Mouse (Mus musculus) heart, adult 2 months (tissue): ENCODE measurements at regions not wholly inside any gene's neighbourhood (a gene's known extent, or its start where the extent isn't known, plus 50 kb on each side); places are given as distances from the start of the nearest gene placed in this dataset.

Experiments used
- DNase-seq, 2 experiments: peaks; one replicate each; pipeline ENCODE4 v3.0.0; 2021
- H3K27ac ChIP-seq: fragments of 200-600 bp; 2 replicates; pipeline ENCODE4 v1.8.1; 2022
- H3K27me3 ChIP-seq: fragments of 200-500 bp; 2 replicates; pipeline ENCODE4 v1.6.1; 2012; ENCODE audit warnings: mild to moderate bottlenecking, low read length, inconsistent platforms, mixed read lengths; ENCODE audit not compliant: control insufficient read depth, insufficient read depth
- H3K36me3 ChIP-seq: fragments of 200-500 bp; 2 replicates; pipeline ENCODE4 v1.6.1; 2012; ENCODE audit warnings: low read length, inconsistent platforms; ENCODE audit not compliant: control insufficient read depth, insufficient read depth
- H3K4me1 ChIP-seq: fragments of 200-500 bp; 2 replicates; pipeline ENCODE4 v1.6.1; 2011; ENCODE audit warnings: low read length; ENCODE audit not compliant: control insufficient read depth, insufficient read depth
- H3K4me3 ChIP-seq: fragments of 200-600 bp; 2 replicates; pipeline ENCODE4 v1.8.1; 2022
- H3K79me2 ChIP-seq: fragments of 200-500 bp; replicated peaks from 2 replicates; pipeline ENCODE4 v1.6.1; 2012; ENCODE audit warnings: mild to moderate bottlenecking, inconsistent platforms, low read length, moderate library complexity, mixed read lengths; ENCODE audit not compliant: control insufficient read depth, insufficient read depth
- H3K9ac ChIP-seq: fragments of 200-500 bp; 2 replicates; pipeline ENCODE4 v1.6.1; 2012; ENCODE audit warnings: low read depth, mild to moderate bottlenecking, control low read depth, inconsistent platforms, low read length, mixed read lengths
- CTCF ChIP-seq: fragments of 200-600 bp; IDR thresholded peaks from 2 replicates; pipeline ENCODE4 v1.8.1; 2022; ENCODE audit warnings: antibody characterized with exemption, mild to moderate bottlenecking, moderate library complexity
- EP300 ChIP-seq: fragments of 200-500 bp; IDR thresholded peaks from 2 replicates; pipeline ENCODE4 v1.6.1; 2011; ENCODE audit warnings: low read depth, low read length, control low read depth; ENCODE audit not compliant: insufficient read depth
- POLR2A ChIP-seq: fragments of 200-500 bp; IDR thresholded peaks from 2 replicates; pipeline ENCODE4 v1.6.1; 2011; ENCODE audit warnings: mild to moderate bottlenecking, low read depth, low read length, control low read depth; ENCODE audit not compliant: insufficient read depth
- WGBS: fragments of 180-500 bp; shearing (Covaris S2); methylation state at CpG from one replicate; pipeline ENCODE4 v1.1.7; 2018; 5-methylcytosine and 5-hydroxymethylcytosine counted together
- intact Hi-C: fragments of 180-260 bp; cut with DNase I; formaldehyde crosslinking; loops from one replicate; pipeline ENCODE4 v1.15.1; 2025

- H3K4me3 ChIP-seq = no peak overlapping the region
- intact Hi-C loops = no loop called here
- WGBS = 16% methylated on average over 1 of the region's 1 CpGs
- H3K27me3 ChIP-seq = no peaks in the 10 kb centered on the region
- H3K36me3 ChIP-seq = no peaks in the 10 kb centered on the region
- no peak for DNase-seq
- TF ChIP-seq POLR2A (no peak), CTCF (no peak)
- no peak overlapping the region for H3K9ac ChIP-seq
- H3K79me2 ChIP-seq = no peaks in the 10 kb centered on the region
- H3K27ac ChIP-seq = no peak overlapping the region
- no peaks in the 10 kb centered on the region for H3K4me1 ChIP-seq
Observed at GRCm38 (mm10) chr17:81866683-81867082, 128.5 kb upstream of the Slc8a1 start.

GRCm38 (mm10) chr17:81849298-81849967 lies 111.3 kb upstream of the Slc8a1 start:
- Histone ChIP-seq H3K9ac (no peak overlapping the region), H3K79me2 (no peaks in the 10 kb centered on the region), H3K36me3 (no peaks in the 10 kb centered on the region), H3K4me1 (no peaks in the 10 kb centered on the region), H3K27ac (no peak overlapping the region), H3K4me3 (no peak overlapping the region), H3K27me3 (no peaks in the 10 kb centered on the region)
- TF ChIP-seq POLR2A (no peak), EP300 (no peak), CTCF (no peak)
- 52% methylated on average over 6 of the region's 6 CpGs for WGBS
- intact Hi-C loops = no loop called here
- no peak for DNase-seq

GRCm38 (mm10) chr17:81843793-81844192 lies 105.6 kb upstream of the Slc8a1 start:
- H3K4me3 ChIP-seq = no peak overlapping the region
- H3K4me1 ChIP-seq = peaks cover 2% of the 10 kb centered on the region
- no peaks in the 10 kb centered on the region for H3K79me2 ChIP-seq
- H3K36me3 ChIP-seq = no peaks in the 10 kb centered on the region
- intact Hi-C loops = no loop called here
- no peak for DNase-seq
- WGBS = 16% methylated on average over 3 of the region's 3 CpGs
- peak overlapping the region; percentile 78 for H3K27ac ChIP-seq
- TF ChIP-seq EP300 (no peak), POLR2A (no peak), CTCF (no peak)
- H3K9ac ChIP-seq = no peak overlapping the region
- no peaks in the 10 kb centered on the region for H3K27me3 ChIP-seq

- Histone ChIP-seq H3K79me2 (no peaks in the 10 kb centered on the region), H3K4me1 (no peaks in the 10 kb centered on the region; the same call in 1 of the 2 replicates), H3K36me3 (no peaks in the 10 kb centered on the region), H3K9ac (no peak overlapping the region), H3K4me3 (no peak overlapping the region), H3K27me3 (no peaks in the 10 kb centered on the region), H3K27ac (no peak overlapping the region)
- no peak for TF ChIP-seq CTCF
- DNase-seq = no peak
- intact Hi-C loops = no loop called here
- 60% methylated on average over 6 of the region's 6 CpGs for WGBS
Observed at GRCm38 (mm10) chr17:81797827-81798376, 59.7 kb upstream of the Slc8a1 start.

GRCm38 (mm10) chr17:81788781-81789180 lies 50.6 kb upstream of the Slc8a1 start:
- Histone ChIP-seq H3K4me3 (no peak overlapping the region), H3K9ac (no peak overlapping the region), H3K27ac (no peak overlapping the region), H3K27me3 (no peaks in the 10 kb centered on the region), H3K79me2 (no peaks in the 10 kb centered on the region), H3K36me3 (no peaks in the 10 kb centered on the region), H3K4me1 (peaks cover 2% of the 10 kb centered on the region; the same call in 1 of the 2 replicates)
- 60% methylated on average over 3 of the region's 3 CpGs for WGBS
- intact Hi-C loops = loop anchor here (5.0 to 10.0 kb wide), 2 partner anchors 124 to 311 kb away; no protein-coding TSS in a partner anchor
- DNase-seq = no peak
- TF ChIP-seq EP300 = no peak
- TF ChIP-seq POLR2A = no peak
- TF ChIP-seq CTCF = no peak
